In genomic region chr19:38038267-38038666, GRCm38 (mm10) we compare ENCODE assay signal across 15 mouse cellular contexts. TPM values are rescaled to one million over a fixed set of nuclear protein-coding genes. Genes with fewer than 3 reads are reported as not detected.
A peak's percentile ranks its signal among the peaks of the same experiment; 100 is the strongest.
DNase-seq lines count a peak whose midpoint lies in the region; ATAC-seq lines count a peak whose summit lies in the region.
"Had no signal": no experiment of that assay in that cellular context is flagged by ENCODE, and none has a peak within 500 bp of the region (broad histone marks: within the 10 kb centered on the region; RNA-seq: fewer than 3 reads in every experiment).

No protein-coding gene starts in this region.

- no peak overlapping the region for H3K9ac ChIP-seq in heart, embryonic 11.5 days (ENCODE audit: low read depth, low read length)
- no peak overlapping the region for H3K9ac ChIP-seq in forebrain, embryonic 16.5 days (replicated peaks; ENCODE audit: low read depth, low read length)
- no peak overlapping the region for H3K9ac ChIP-seq in liver, embryonic 12.5 days
- H3K9ac ChIP-seq: lung, embryonic 15.5 days; midbrain, embryonic 13.5 days had no signal

- H3K4me1 ChIP-seq in heart, embryonic 11.5 days (ENCODE audit: control insufficient read depth, insufficient read depth, low read length): 0 out of 2 replicates have a peak, but pooled peaks cover 4% of the 10 kb centered on the region
- peaks cover 11% of the 10 kb centered on the region for H3K4me1 ChIP-seq in forebrain, embryonic 16.5 days (replicated peaks; ENCODE audit: control insufficient read depth, insufficient read depth, low read length)
- H3K4me1 ChIP-seq in liver, embryonic 12.5 days: 0 out of 2 replicates have a peak, but pooled peaks cover 6% of the 10 kb centered on the region

- no peak for ATAC-seq in heart, embryonic 11.5 days (replicated peaks; ENCODE audit: insufficient number of reproducible peaks, low FRiP score, low TSS enrichment)
- ATAC-seq in forebrain, embryonic 16.5 days: no peak
- no peak for ATAC-seq in liver, embryonic 12.5 days
- ATAC-seq: midbrain, embryonic 13.5 days had no signal

- H3K27ac ChIP-seq in heart, embryonic 11.5 days (ENCODE audit: low read depth, low read length): no peak overlapping the region
- H3K27ac ChIP-seq in forebrain, embryonic 16.5 days (ENCODE audit: low read length): no peak overlapping the region
- no peak overlapping the region for H3K27ac ChIP-seq in liver, embryonic 12.5 days
- H3K27ac ChIP-seq: lung, embryonic 15.5 days; midbrain, embryonic 13.5 days had no signal

- H3K4me2 ChIP-seq in heart, embryonic 11.5 days: no peak overlapping the region
- no peak overlapping the region for H3K4me2 ChIP-seq in forebrain, embryonic 16.5 days (ENCODE audit: low read length)
- no peak overlapping the region for H3K4me2 ChIP-seq in liver, embryonic 12.5 days
- H3K4me2 ChIP-seq: lung, embryonic 15.5 days; midbrain, embryonic 13.5 days had no signal

- 53% methylated on average over 2 of the region's 2 CpGs for WGBS in heart, embryonic 11.5 days (ENCODE audit: insufficient replicate concordance)
- 94% methylated on average over 2 of the region's 2 CpGs for WGBS in forebrain, embryonic 16.5 days
- WGBS in liver, embryonic 12.5 days (ENCODE audit: insufficient replicate concordance): 54% methylated on average over 2 of the region's 2 CpGs

- H3K36me3 ChIP-seq in heart, embryonic 11.5 days (ENCODE audit: control insufficient read depth, insufficient read depth, low read length): no peaks in the 10 kb centered on the region
- no peaks in the 10 kb centered on the region for H3K36me3 ChIP-seq in forebrain, embryonic 16.5 days (ENCODE audit: control insufficient read depth, insufficient read depth)
- no peaks in the 10 kb centered on the region for H3K36me3 ChIP-seq in liver, embryonic 12.5 days
- H3K36me3 ChIP-seq: lung, embryonic 15.5 days; midbrain, embryonic 13.5 days had no signal

- peak; percentile 53 for DNase-seq in heart, adult 8-10 months (ENCODE audit: low spot score)
- DNase-seq in 3134 (ENCODE audit: extremely low read depth, insufficient read length, low spot score) (peak; percentile 72), R1 (ENCODE audit: low read depth, low spot score) (peak; percentile 41)
- peak; percentile 75 for DNase-seq in lung, postnatal 36 days
- DNase-seq: cerebellum, adult 18-20 months; right cerebral cortex, postnatal 4 days; thymus, postnatal 36 days had no signal

- no peak overlapping the region for H3K4me3 ChIP-seq in heart, embryonic 11.5 days (ENCODE audit: low read depth, low read length)
- H3K4me3 ChIP-seq in forebrain, embryonic 16.5 days (replicated peaks; ENCODE audit: low read length): no peak overlapping the region
- no peak overlapping the region for H3K4me3 ChIP-seq in liver, embryonic 12.5 days
- H3K4me3 ChIP-seq: lung, embryonic 15.5 days; midbrain, embryonic 13.5 days had no signal

- H3K27me3 ChIP-seq in heart, embryonic 11.5 days (ENCODE audit: control insufficient read depth, insufficient read depth, low read length): no peaks in the 10 kb centered on the region; the same call in 1 of the 2 replicates
- H3K27me3 ChIP-seq in forebrain, embryonic 16.5 days (replicated peaks; ENCODE audit: control insufficient read depth, insufficient read depth, low read length): peaks cover 7% of the 10 kb centered on the region; the same call in 1 of the 2 replicates
- peaks cover 46% of the 10 kb centered on the region for H3K27me3 ChIP-seq in liver, embryonic 12.5 days (replicated peaks)
- H3K27me3 ChIP-seq: lung, embryonic 15.5 days had no signal

- no peaks in the 10 kb centered on the region for H3K9me3 ChIP-seq in heart, embryonic 11.5 days (replicated peaks; ENCODE audit: control insufficient read depth, low read length)
- H3K9me3 ChIP-seq in forebrain, embryonic 16.5 days (ENCODE audit: control insufficient read depth, low read length): no peaks in the 10 kb centered on the region
- H3K9me3 ChIP-seq in liver, embryonic 12.5 days (replicated peaks): no peaks in the 10 kb centered on the region
- H3K9me3 ChIP-seq: lung, embryonic 15.5 days; midbrain, embryonic 13.5 days had no signal

RNA-seq across cellular contexts. Expression of gene Myof, which starts 5.1 kb away (rescaled TPM):
- total RNA-seq in heart, adult 8-10 months (2022): 1 to 10 TPM; 6.2 to 9.0 (median 7.7) TPM
- polyA plus RNA-seq in heart, embryonic 11.5 days (2014; fragmentation: Nextera tagmentation; extraction: Ambion mirVana): 7.4 and 8.5 TPM in 2 replicates
- 1.5 and 2.0 TPM in 2 replicates for polyA plus RNA-seq in forebrain, embryonic 16.5 days (2015; fragmentation: Nextera tagmentation; extraction: Ambion mirVana)
- 0.66 and 0.97 TPM in 2 replicates for polyA plus RNA-seq in liver, embryonic 12.5 days (2016; fragmentation: Nextera tagmentation; extraction: Ambion mirVana)

RNA-seq across cellular contexts. Expression of gene Cep55, which starts 16.5 kb away (rescaled TPM):
- total RNA-seq in heart, adult 8-10 months (2022): under 1 TPM in 3 of 4 experiments, not detected in 1; 0.24 to 0.63 (median 0.25) TPM
- 28.1 and 30.5 TPM in 2 replicates for polyA plus RNA-seq in heart, embryonic 11.5 days (2014; fragmentation: Nextera tagmentation; extraction: Ambion mirVana)
- 12.2 and 17.8 TPM in 2 replicates for polyA plus RNA-seq in forebrain, embryonic 16.5 days (2015; fragmentation: Nextera tagmentation; extraction: Ambion mirVana)
- 8.6 and 9.6 TPM in 2 replicates for polyA plus RNA-seq in liver, embryonic 12.5 days (2016; fragmentation: Nextera tagmentation; extraction: Ambion mirVana)

RNA-seq across cellular contexts. Expression of gene Ffar4, which starts 58.6 kb away (rescaled TPM):
- not detected for total RNA-seq in heart, adult 8-10 months (2022)
- 0.15 TPM in 1 of 2 replicates, not detected in the other for polyA plus RNA-seq in heart, embryonic 11.5 days (2014; fragmentation: Nextera tagmentation; extraction: Ambion mirVana)
- polyA plus RNA-seq in forebrain, embryonic 16.5 days (2015; fragmentation: Nextera tagmentation; extraction: Ambion mirVana): 0.17 TPM in 1 of 2 replicates, not detected in the other
- 0.18 and 0.54 TPM in 2 replicates for polyA plus RNA-seq in liver, embryonic 12.5 days (2016; fragmentation: Nextera tagmentation; extraction: Ambion mirVana)
- total RNA-seq: hematopoietic stem cell, adult 5-6 weeks; MEL had no signal
- polyA plus RNA-seq: midbrain, embryonic 13.5 days; neural tube, embryonic 11.5 days had no signal
